Mouse (Mus musculus) E14TG2a.4 (cell line): ENCODE measurements around the gene Lyz1.
"Not testable (repeated sequence)": the region's sequence is repeated elsewhere in the genome, so short reads cannot be mapped to it uniquely, and the experiment has no call there.

Source experiments
- H3K27me3 ChIP-seq: 2 replicates; pipeline ENCODE4 v1.6.1; 2014; ENCODE audit warnings: low read length, control low read depth; ENCODE audit not compliant: insufficient read depth
- H3K36me3 ChIP-seq: 2 replicates; pipeline ENCODE4 v1.6.1; 2014; ENCODE audit warnings: low read length, control low read depth; ENCODE audit not compliant: insufficient read depth
- H3K4me1 ChIP-seq: replicated peaks from 2 replicates; pipeline ENCODE4 v1.6.1; 2014; ENCODE audit warnings: low read depth, low read length, control low read depth
- H3K4me3 ChIP-seq: replicated peaks from 2 replicates; pipeline ENCODE4 v1.5.1; 2014; ENCODE audit warnings: mild to moderate bottlenecking, low read length
- H3K9me3 ChIP-seq: 2 replicates; pipeline ENCODE4 v1.6.1; 2014; ENCODE audit warnings: low read length, control low read depth
- CTCF ChIP-seq: conservative IDR thresholded peaks from 2 replicates; pipeline ENCODE4 v1.5.1; 2014; ENCODE audit warnings: low read length
- NANOG ChIP-seq: IDR thresholded peaks from 2 replicates; pipeline ENCODE4 v1.6.1; 2014; ENCODE audit warnings: borderline replicate concordance, low read length, mixed read lengths
- POU5F1 ChIP-seq: IDR thresholded peaks from 2 replicates; pipeline ENCODE4 v1.6.1; 2014; ENCODE audit warnings: low read length, borderline replicate concordance

Lyz1 gene

GRCm38 (mm10) chr10:117283871-117284577 is 8.6 kb downstream of the Lyz1 start:
- Histone ChIP-seq H3K27me3 (peaks cover 8% of the 10 kb centered on the region; the same call in 1 of the 2 replicates), H3K4me3 (no peak overlapping the region), H3K36me3 (no peaks in the 10 kb centered on the region), H3K9me3 (peaks cover 9% of the 10 kb centered on the region; the same call in 1 of the 2 replicates), H3K4me1 (no peaks in the 10 kb centered on the region)
- no peak for TF ChIP-seq POU5F1
- TF ChIP-seq CTCF = no peak
- no peak for TF ChIP-seq NANOG

DNA sequence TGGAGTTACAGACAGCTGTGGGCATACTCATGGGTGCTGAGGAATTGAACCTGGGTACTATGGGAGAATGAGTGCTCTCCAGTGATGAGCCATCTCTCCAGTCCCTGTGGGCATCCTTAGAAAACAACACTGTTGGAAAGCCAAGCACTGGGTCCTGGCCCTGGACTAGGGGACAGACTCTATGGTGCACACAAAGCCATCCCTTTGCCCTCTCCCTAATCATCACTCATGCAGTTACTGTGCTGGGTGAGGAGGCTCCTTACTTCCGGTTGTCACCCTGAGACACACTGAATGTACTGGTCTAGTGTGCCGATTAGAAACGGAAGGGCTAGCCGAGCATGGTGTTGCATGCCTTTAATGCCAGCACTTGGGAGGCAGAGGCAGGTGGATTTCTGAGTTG is 9.5 kb downstream of the Lyz1 start:
- not testable (repeated sequence) for H3K27me3 ChIP-seq, H3K4me3 ChIP-seq, H3K4me1 ChIP-seq, H3K36me3 ChIP-seq, H3K9me3 ChIP-seq

- peaks cover 3% of the 10 kb centered on the region; the same call in 1 of the 2 replicates for H3K9me3 ChIP-seq
- H3K36me3 ChIP-seq = no peaks in the 10 kb centered on the region
- no peak overlapping the region for H3K4me3 ChIP-seq
- no peaks in the 10 kb centered on the region for H3K4me1 ChIP-seq
- TF ChIP-seq CTCF (no peak), NANOG (no peak), POU5F1 (no peak)
- H3K27me3 ChIP-seq = peaks cover 8% of the 10 kb centered on the region; the same call in 1 of the 2 replicates
These were observed 10.1 kb downstream of the Lyz1 start for GRCm38 (mm10) chr10:117282551-117282950.

DNA sequence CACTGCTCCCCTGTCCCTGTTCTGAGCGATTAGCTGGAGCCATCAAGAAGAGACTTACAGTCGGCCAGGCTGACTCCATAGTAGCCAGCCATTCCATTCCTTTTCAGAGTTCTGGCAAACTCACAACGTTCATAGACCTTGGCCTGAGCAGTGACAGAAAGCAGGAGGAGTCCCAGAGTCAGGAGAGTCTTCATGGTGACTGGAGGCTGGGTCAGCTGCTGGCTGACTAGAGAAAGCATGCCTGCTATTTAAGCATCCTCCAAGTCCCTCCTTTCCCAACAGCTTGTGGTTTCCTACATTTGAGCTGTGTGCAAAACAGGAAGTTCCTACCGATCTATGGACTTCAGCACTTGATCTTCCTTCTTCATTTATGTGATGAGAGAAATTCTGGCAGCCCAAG is 10.6 kb downstream of the Lyz1 start, which contains the start of gene Lyz2:
TSS of gene Lyz2 (minus strand) at position 273 of the 400 bp plus-strand sequence.
- H3K36me3 ChIP-seq = no peaks in the 10 kb centered on the region
- peaks cover 5% of the 10 kb centered on the region; the same call in 1 of the 2 replicates for H3K9me3 ChIP-seq
- H3K4me3 ChIP-seq = no peak within 1 kb of the TSS
- H3K27me3 ChIP-seq = peaks cover 8% of the 10 kb centered on the region; the same call in 1 of the 2 replicates
- H3K4me1 ChIP-seq = no peaks in the 10 kb centered on the region
- TF ChIP-seq CTCF (no peak), POU5F1 (no peak), NANOG (no peak)

- H3K4me3 ChIP-seq = no peak overlapping the region
- H3K36me3 ChIP-seq = no peaks in the 10 kb centered on the region
- H3K9me3 ChIP-seq = peaks cover 5% of the 10 kb centered on the region; the same call in 1 of the 2 replicates
- H3K27me3 ChIP-seq = peaks cover 8% of the 10 kb centered on the region; the same call in 1 of the 2 replicates
- H3K4me1 ChIP-seq = no peaks in the 10 kb centered on the region
- no peak for TF ChIP-seq NANOG
- TF ChIP-seq POU5F1 = no peak
- no peak for TF ChIP-seq CTCF
These were observed 11.2 kb downstream of the Lyz1 start for GRCm38 (mm10) chr10:117281381-117281920.

DNA sequence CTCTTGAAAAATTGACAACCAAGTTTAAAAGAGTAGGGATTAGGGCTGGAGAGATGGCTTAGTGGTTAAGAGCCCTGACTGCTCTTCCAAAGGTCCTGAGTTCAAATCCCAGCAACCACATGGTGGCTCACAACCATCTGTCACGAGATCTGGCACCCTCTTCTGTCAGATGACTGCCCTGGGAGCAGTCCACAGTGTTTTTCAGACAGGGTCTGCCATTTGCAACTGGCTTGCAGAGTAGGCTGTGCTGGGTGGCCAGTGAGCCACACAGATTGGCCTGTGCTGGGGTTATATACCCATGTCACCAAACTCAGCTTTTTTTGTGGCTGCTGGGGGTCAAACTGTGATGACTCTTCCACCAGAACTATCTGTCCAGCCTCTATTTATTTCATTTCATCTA is 12.7 kb downstream of the Lyz1 start:
- Histone ChIP-seq H3K27me3 (peaks cover 8% of the 10 kb centered on the region; the same call in 1 of the 2 replicates), H3K4me1 (peaks cover 6% of the 10 kb centered on the region; the same call in 1 of the 2 replicates), H3K36me3 (no peaks in the 10 kb centered on the region), H3K9me3 (peaks cover 5% of the 10 kb centered on the region; the same call in 1 of the 2 replicates), H3K4me3 (no peak overlapping the region)
- TF ChIP-seq NANOG = no peak
- no peak for TF ChIP-seq POU5F1
- no peak for TF ChIP-seq CTCF

- H3K36me3 ChIP-seq, H3K27me3 ChIP-seq, H3K4me3 ChIP-seq, H3K9me3 ChIP-seq, H3K4me1 ChIP-seq: not testable (repeated sequence)
These were observed 14.2 kb downstream of the Lyz1 start for GRCm38 (mm10) chr10:117278510-117278909.

- H3K4me3 ChIP-seq, H3K9me3 ChIP-seq, H3K27me3 ChIP-seq, H3K4me1 ChIP-seq, H3K36me3 ChIP-seq: not testable (repeated sequence)
These were observed 14.9 kb downstream of the Lyz1 start for GRCm38 (mm10) chr10:117277779-117278178.

- Histone ChIP-seq H3K4me1 (peaks cover 6% of the 10 kb centered on the region; the same call in 1 of the 2 replicates), H3K9me3 (peaks cover 5% of the 10 kb centered on the region; the same call in 1 of the 2 replicates), H3K36me3 (no peaks in the 10 kb centered on the region), H3K27me3 (no peaks in the 10 kb centered on the region), H3K4me3 (peak overlapping the region; percentile 14)
- TF ChIP-seq POU5F1 (no peak), NANOG (no peak), CTCF (no peak)
These were observed 16.8 kb downstream of the Lyz1 start for GRCm38 (mm10) chr10:117275681-117276369.

GRCm38 (mm10) chr10:117274645-117275044 is 18.0 kb downstream of the Lyz1 start:
- not testable (repeated sequence) for H3K9me3 ChIP-seq, H3K27me3 ChIP-seq, H3K4me3 ChIP-seq, H3K4me1 ChIP-seq, H3K36me3 ChIP-seq
